ENCODE assay signal across 15 mouse cellular contexts in the genomic region with DNA sequence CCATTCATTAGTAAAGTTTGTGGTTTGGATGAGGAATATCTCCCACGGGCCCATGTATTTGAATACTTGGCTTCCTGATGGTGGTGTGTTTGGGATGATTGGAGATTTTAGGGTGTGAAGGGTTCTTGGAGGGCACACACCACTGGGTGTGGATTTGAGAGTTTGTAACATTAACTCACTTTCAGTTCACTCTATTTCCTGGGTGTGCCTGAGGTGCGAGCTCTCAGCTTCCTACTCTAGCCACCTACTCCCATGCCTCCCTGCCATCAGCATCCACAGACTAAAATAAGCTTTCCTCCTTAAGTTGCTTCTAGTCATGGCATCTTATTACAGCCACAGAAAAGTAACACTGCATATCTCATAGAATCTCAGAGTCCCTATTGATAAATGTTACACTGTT.
DNase-seq lines count a peak whose midpoint lies in the region.
"Had no signal": no experiment of that assay in that cellular context is flagged by ENCODE, and none has a peak within 500 bp of the region (broad histone marks: within the 10 kb centered on the region; RNA-seq: fewer than 3 reads in every experiment).

No protein-coding gene starts in this region.

- intact Hi-C loops in left cerebral cortex, postnatal 4 days (cut with DNase I): no loop called here
- intact Hi-C loops in left cerebral cortex, postnatal 14 days (cut with DNase I): no loop called here

- DNase-seq in left cerebral cortex, adult 18-20 months (ENCODE audit: low spot score in 2 of 2): peak; percentile 12 to 41
- DNase-seq in left cerebral cortex, postnatal 4 days: no peak
- peak; percentile 38 to 68 for DNase-seq in frontal cortex, postnatal 36 days (ENCODE audit: low spot score in 2 of 2)
- peak; percentile 15 to 19 for DNase-seq in left cerebral cortex, postnatal 14 days (ENCODE audit: low spot score in 2 of 2)
- peak; percentile 22 for DNase-seq in right cerebral cortex, postnatal 25 days
- no peak for DNase-seq in kidney, postnatal 10 days
- no peak for DNase-seq in heart, adult 18-20 months
- DNase-seq in spleen, postnatal 10 days (ENCODE audit: low spot score in 2 of 2): no peak
- DNase-seq: adrenal gland, adult 2 months; adrenal gland, postnatal 25 days; cerebellum, adult 2 months; cerebellum, postnatal 10 days; gastrocnemius, postnatal 36 days; heart, postnatal 10 days; heart, postnatal 4 days had no signal

Comparison
In these comparisons a context has a peak if more than half of its experiments do, and no peak if none do; other contexts are left out.
1. DNase-seq: peak in left cerebral cortex, adult 18-20 months (2 of 2), frontal cortex, postnatal 36 days (2 of 2), left cerebral cortex, postnatal 14 days (2 of 2) and right cerebral cortex, postnatal 25 days (single experiment); none in left cerebral cortex, postnatal 4 days (single experiment), kidney, postnatal 10 days (single experiment), heart, adult 18-20 months (0 of 2) and spleen, postnatal 10 days (0 of 2).